Mouse (Mus musculus) c-Kit-positive CD71-positive TER-119-negative erythroid progenitor cells, embryonic 14.5 days (primary cell): ENCODE measurements around the gene Ankrd27.
A peak's percentile ranks its signal among the peaks of the same experiment; 100 is the strongest.

Source experiments
- DNase-seq: peaks from one replicate; pipeline ENCODE4 v3.0.0-alpha.2; 2013; ENCODE audit warnings: low read depth

Ankrd27 gene

GRCm38 (mm10) chr7:35584068-35584785 is 1.8 kb upstream of the Ankrd27 start:
- DNase-seq, result no peak

- no peak for DNase-seq
These were observed 1.3 kb upstream of the Ankrd27 start for GRCm38 (mm10) chr7:35584786-35585190.

DNA sequence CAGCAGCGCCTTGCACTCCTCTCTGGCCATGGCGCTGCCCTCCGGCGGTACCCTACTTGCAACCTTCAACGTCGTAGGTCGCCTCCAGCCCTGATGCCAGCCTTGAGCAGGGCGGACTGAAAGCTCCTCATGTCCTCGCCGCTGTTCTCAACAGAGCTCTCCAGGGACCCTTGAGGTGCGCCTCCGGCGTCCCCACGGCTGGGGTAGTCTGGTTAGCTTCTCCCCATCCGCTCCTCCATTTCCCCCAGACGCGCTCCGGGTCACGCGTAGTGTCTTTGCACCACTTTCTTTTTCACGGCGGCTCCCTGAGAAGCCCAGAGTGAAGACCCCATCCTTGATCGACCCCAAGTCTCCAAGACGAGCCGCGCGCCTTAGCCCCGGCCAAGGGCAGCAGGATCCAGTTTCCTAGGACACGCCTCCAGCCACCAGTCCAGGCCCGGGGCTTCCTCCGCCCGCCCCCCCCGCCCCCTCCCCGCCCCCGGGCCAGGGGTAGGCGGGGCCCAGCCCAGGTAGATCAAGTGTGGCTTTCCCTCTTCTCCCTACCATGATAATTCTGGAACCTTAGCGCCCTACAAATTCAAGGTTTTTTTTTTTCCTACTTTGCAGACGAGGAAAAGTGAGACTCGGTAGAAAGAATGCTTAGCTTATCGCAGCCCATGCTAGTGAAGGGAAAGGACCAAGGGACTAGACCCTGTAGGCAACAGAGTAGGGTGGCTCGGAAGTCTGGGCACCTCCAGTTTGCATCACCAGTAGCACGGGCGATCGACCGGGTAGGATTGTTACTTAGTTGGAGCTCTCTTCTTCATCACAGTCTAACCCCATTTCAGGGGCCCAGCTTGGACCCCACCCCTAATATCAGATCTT is 621 bp upstream of the Ankrd27 start, which contains the start of gene Rgs9bp:
TSS of gene Rgs9bp (minus strand) at position 392 of the 864 bp plus-strand sequence.
- DNase-seq, result no peak

DNA sequence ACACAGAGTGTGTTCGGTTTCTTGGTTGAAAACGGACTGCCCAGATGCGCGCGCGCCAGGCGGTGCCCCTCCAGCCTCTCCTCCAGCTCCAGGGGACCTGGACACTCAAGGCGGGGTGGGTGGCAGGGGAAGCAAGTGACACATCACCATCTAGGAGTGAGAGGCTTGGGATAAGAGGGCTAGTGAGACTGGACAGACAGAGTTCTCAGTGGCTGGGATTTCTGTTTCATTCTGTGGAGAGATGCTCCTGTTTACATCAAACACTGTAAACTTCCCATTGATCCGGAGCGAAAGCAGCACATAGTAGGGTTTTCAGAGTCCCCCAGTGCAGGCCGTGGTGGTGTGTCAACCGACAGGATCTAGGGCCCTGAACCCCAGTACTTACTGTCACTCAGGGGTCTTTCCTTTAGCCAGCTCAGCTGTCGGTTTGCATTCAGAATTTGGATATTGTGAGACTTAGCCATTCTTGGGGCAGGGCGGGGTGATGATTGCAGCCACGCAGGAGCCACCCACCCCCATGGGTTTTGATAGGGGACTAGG is 932 bp downstream of the Ankrd27 start:
- no peak for DNase-seq

- DNase-seq, result no peak
These were observed 1.7 kb downstream of the Ankrd27 start for GRCm38 (mm10) chr7:35587728-35588127.

DNA sequence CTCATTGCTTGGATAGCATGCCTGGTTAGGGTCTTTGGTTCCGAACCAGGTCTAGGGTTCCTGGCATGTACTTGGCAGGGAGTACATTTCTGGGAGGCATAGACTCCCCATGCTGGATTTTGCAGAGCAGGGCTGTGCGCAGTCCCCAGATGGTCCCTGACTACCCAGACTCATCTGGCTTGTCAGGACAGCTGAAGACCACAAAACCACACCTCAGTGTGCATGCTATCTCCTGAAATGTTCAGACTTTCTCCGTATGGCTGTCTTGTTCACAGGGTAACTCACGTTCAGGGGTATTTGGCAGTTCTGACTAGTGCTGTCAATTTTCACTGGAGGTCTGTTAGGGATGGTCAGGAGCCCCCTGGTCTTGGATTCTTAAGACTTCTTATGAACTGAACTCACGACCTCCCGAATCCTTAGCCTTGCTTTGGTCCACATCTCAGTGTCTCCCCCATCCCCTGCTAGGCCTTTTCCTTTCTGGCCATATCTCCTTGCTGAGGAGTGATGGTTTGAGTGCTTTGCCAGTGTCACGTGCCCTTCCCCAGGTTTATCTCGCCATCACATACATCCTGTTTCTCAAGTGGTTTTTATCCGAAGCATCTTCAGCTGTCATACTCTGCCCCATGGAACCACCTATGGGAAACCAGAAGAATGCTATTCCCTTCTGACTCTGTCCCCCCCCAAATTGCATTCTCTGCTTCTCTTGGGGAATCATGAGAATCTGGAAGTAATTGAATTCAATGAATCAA is 2.8 kb downstream of the Ankrd27 start:
- no peak for DNase-seq

DNA sequence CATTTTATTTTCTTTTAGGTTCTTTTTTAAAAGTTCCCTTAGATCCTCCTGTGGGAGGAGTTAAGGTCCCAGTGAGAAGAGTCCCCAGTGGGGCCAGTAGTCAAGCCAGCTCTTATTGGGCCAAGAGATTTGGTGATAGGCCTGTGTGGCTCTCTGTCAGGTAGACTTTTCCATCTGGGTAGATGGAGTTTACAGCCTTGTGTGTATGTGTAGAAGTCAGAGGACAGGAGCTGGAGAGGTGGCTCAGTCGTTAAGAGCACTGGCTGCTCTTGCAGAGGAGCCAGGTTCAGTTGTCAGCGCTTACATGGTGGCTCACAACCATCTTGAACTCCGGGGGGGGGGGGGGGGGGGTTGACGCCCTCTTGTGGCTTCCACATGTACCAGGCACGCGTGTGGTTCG is 3.4 kb downstream of the Ankrd27 start:
- DNase-seq, result no peak

GRCm38 (mm10) chr7:35590731-35591191 is 4.7 kb downstream of the Ankrd27 start:
- DNase-seq, result no peak

- no peak for DNase-seq
These were observed 8.3 kb downstream of the Ankrd27 start for GRCm38 (mm10) chr7:35594311-35594710.

GRCm38 (mm10) chr7:35599492-35599891 is 13.4 kb downstream of the Ankrd27 start:
- no peak for DNase-seq

DNA sequence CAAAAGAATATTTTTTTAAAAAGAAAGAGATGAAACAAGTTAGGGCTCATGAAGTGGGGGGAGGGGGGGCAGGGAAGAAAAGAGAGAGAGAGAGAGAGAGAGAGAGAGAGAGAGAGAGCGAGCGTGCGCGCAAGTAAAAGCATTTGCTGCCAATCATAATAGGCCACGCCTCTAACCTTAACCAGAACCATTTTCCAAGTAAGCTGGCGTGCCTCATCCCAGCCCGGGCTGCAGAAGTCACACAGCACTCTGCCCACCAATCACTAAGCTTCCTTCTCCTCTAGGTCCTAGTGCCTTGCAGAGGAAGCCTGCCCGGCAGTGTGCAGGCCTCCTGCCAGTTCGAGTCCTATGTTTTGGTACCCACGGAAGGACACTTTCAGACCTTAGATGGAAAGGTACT is 14.0 kb downstream of the Ankrd27 start:
- no peak for DNase-seq

DNA sequence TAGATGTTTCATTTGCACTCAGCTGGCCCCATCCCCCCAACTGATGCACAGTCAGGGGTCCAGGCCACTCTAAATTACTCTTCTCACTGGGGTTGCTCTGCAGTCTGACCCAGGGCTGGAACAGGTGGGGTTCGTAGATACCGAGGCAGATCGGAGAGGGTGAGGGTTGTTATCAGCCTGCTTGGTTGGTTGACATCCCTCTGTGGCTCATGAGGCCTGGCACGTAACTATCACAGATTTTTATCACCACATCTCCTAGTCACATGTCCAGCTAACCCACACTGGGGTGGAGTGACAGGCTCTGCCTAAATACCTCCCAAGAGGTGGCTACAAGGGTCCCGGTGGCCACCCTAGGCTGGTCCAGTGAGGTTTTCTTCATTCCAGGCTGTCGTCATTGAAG is 15.1 kb downstream of the Ankrd27 start:
- DNase-seq, result no peak

DNA sequence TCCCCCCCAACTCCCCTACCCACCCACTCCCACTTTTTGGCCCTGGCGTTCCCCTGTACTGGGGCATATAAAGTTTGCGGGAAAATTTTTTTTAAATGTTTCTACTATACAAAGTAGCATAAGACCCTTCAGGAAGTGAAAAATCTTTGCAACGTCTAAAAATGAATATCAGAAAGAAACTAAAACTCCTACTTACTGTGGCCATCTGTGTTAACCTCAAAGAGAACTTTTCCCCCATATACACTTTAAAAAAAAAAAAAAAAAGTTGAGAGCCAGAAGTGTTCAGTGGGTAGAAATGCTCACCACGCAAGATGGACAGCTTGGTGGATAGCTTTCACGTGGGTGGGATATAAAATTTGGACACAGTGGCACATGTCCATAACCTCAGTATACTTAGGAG is 16.7 kb downstream of the Ankrd27 start:
- DNase-seq, result no peak

DNA sequence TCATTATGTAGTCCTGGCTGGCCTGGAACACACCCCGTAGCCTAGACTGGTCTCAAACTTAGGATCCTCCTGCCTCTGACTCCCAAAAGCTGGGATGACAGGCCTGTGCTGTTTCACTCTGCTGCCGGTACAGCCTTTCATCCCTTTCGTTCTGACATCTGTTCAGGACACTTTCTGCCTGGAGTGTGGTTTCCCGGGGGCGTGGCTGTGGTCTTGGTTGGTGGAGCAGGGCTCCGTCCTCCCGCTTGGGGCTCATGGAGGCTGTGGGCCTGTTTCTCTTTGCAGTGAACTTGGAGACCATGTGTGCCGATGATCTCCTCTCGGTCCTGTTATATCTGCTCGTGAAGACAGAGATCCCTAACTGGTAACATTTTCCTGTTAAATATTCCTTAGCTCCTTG is 20.8 kb downstream of the Ankrd27 start:
- DNase-seq, result no peak

- no peak for DNase-seq
These were observed 23.2 kb downstream of the Ankrd27 start for GRCm38 (mm10) chr7:35609245-35609644.

- no peak for DNase-seq
These were observed 31.5 kb downstream of the Ankrd27 start for GRCm38 (mm10) chr7:35617513-35617912.

DNA sequence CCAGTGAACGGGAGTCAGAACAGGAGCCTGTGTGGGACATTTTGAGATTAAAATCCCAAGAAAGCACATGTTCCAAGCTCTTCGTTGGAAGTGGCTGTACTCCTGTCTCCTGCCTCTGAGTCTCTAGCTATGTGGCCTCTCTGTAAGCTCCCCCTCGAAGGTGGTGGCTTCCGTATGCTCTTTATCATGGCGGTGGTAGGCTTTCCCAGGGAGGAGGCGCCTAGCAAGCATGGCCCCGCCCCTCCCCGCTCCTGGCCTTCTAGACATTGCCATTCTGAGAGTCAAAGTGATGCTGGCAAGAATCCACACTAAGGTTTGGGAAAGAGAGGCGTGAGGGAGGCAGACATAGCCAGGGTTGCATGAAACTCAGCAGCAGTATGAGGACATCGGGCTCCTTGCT is 36.6 kb downstream of the Ankrd27 start:
- DNase-seq, result no peak

DNA sequence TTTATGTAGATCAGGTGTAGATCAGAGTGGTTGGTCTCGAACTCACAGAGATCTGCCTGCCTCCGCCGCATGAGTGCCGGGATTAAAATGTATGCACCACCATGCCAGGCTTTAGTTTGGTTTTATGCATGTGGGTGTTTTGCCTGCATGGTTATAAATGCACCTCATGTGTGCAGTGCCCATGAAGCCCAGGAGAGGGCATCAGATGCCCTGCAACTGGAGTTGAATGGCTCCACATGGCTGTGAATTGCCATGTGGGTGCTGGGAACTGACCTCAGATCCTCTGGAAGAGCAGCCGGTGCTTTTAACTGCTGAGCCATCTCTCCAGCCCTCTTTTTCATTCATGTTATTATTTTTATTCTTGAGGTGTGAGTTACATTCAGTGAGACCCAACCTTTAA is 40.0 kb downstream of the Ankrd27 start:
- no peak for DNase-seq

- DNase-seq, result no peak
These were observed 41.3 kb downstream of the Ankrd27 start for GRCm38 (mm10) chr7:35627371-35627770.

- DNase-seq, result peak; percentile 50
These were observed 42.5 kb downstream of the Ankrd27 start for GRCm38 (mm10) chr7:35628496-35628895.

GRCm38 (mm10) chr7:35636229-35636628 is 50.2 kb downstream of the Ankrd27 start:
- peak; percentile 15 for DNase-seq

DNA sequence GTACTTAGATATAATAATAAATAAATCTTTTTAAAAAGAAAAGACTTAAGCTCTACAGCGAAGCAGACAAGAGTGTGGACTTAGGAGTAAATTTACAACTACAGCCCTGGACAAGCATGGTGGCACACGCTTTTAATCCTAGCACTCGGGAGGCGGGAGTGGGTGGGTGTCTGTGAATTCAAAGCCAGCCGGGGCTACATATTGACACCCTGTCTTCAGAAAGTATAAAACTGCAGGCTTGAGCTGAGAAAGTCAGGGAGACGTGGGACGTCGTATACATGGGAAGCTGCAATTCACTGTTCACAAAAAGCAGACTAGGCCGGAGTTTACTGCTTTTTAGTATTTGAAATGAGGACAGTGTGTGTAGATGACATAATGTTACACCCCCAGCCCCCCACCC is 50.8 kb downstream of the Ankrd27 start:
- DNase-seq, result no peak
